Mouse (Mus musculus) neural tube, embryonic 11.5 days (tissue): ENCODE results near the gene Slc4a1. TPM values are rescaled to one million over a fixed set of nuclear protein-coding genes. Genes with fewer than 3 reads are reported as not detected.

ENCODE experiments used
- ATAC-seq: fragments of 200-750 bp; cut with Nextera tagmentation; 2 replicates; pipeline ENCODE4 v1.8.0; 2017; ENCODE audit warnings: moderate number of reproducible peaks, mild to moderate bottlenecking, moderate TSS enrichment, moderate library complexity; ENCODE audit not compliant: insufficient read depth, low FRiP score, low TSS enrichment
- DNase-seq: peaks from one replicate; pipeline ENCODE4 v3.0.0-alpha.2; 2015; ENCODE audit warnings: low spot score
- H3K27ac ChIP-seq: fragments of 300-500 bp; sonication (generic); 2 replicates; pipeline ENCODE4 v1.5.1; 2014; ENCODE audit warnings: low read depth, mild to moderate bottlenecking, low read length
- H3K27me3 ChIP-seq: fragments of 300-500 bp; sonication (generic); 2 replicates; pipeline ENCODE4 v1.6.1; 2014; ENCODE audit warnings: mild to moderate bottlenecking, low read length, mixed read lengths; ENCODE audit not compliant: control insufficient read depth, insufficient read depth
- H3K36me3 ChIP-seq: fragments of 300-500 bp; sonication (generic); 2 replicates; pipeline ENCODE4 v1.6.1; 2014; ENCODE audit warnings: mild to moderate bottlenecking, low read length, moderate library complexity, mixed read lengths; ENCODE audit not compliant: control insufficient read depth, insufficient read depth
- H3K4me1 ChIP-seq: fragments of 300-500 bp; sonication (generic); 2 replicates; pipeline ENCODE4 v1.6.1; 2014; ENCODE audit warnings: low read length, mixed read lengths; ENCODE audit not compliant: control insufficient read depth, insufficient read depth
- H3K4me2 ChIP-seq: fragments of 300-500 bp; sonication (generic); 2 replicates; pipeline ENCODE4 v1.6.1; 2014; ENCODE audit warnings: low read depth, mild to moderate bottlenecking, moderate library complexity
- H3K4me3 ChIP-seq: fragments of 300-500 bp; sonication (generic); 2 replicates; pipeline ENCODE4 v1.5.1; 2014; ENCODE audit warnings: low read depth, low read length
- H3K9ac ChIP-seq: fragments of 300-500 bp; sonication (generic); 2 replicates; pipeline ENCODE4 v1.6.1; 2014; ENCODE audit warnings: mild to moderate bottlenecking, low read length
- H3K9me3 ChIP-seq: fragments of 300-500 bp; sonication (generic); 2 replicates; pipeline ENCODE4 v1.6.1; 2016; ENCODE audit warnings: low read length; ENCODE audit not compliant: control insufficient read depth
- WGBS: fragments of 180-500 bp; shearing (Covaris S2); extraction: QIAGEN DNeasy Blood & Tissue Kit; methylation state at CpG from one replicate; pipeline ENCODE4 v1.1.7; 2014; 5-methylcytosine and 5-hydroxymethylcytosine counted together
- microRNA-seq: library from miRNA; unstranded; fragments of <30 nt; microRNA quantifications from one replicate; pipeline ENCODE4, GENCODE M21; 2016
- polyA plus RNA-seq: library from polyadenylated mRNA; unstranded; fragments of >200 nt; fragmentation: Nextera tagmentation; extraction: Ambion mirVana; gene quantifications from 2 replicates; pipeline ENCODE4 v1.2.1, GENCODE M21; 2014

Slc4a1 gene
- polyA plus RNA-seq, 1 experiment from 2014 or later, result 28.4 TPM

GRCm38 (mm10) chr11:102305359-102305758 is 60.6 kb downstream of the Slc4a1 start:
- peaks cover 12% of the 10 kb centered on the region for H3K36me3 ChIP-seq
- H3K9ac ChIP-seq, result no peak overlapping the region
- ATAC-seq (no peak), DNase-seq (no peak)
- no peak overlapping the region for H3K27ac ChIP-seq
- H3K27me3 ChIP-seq, result no peaks in the 10 kb centered on the region
- no peak overlapping the region for H3K4me3 ChIP-seq
- peaks cover 6% of the 10 kb centered on the region for H3K4me1 ChIP-seq
- 88% methylated on average over 3 of the region's 3 CpGs for WGBS
- no peaks in the 10 kb centered on the region for H3K9me3 ChIP-seq
- H3K4me2 ChIP-seq, result no peak overlapping the region

GRCm38 (mm10) chr11:102304141-102304540 is 61.9 kb downstream of the Slc4a1 start:
- Histone ChIP-seq H3K9me3 (no peaks in the 10 kb centered on the region), H3K27me3 (no peaks in the 10 kb centered on the region), H3K4me2 (no peak overlapping the region), H3K9ac (no peak overlapping the region), H3K4me3 (no peak overlapping the region), H3K27ac (no peak overlapping the region), H3K4me1 (no peaks in the 10 kb centered on the region), H3K36me3 (peaks cover 12% of the 10 kb centered on the region)
- ATAC-seq (no peak), DNase-seq (no peak)
- WGBS, result 48% methylated on average over 2 of the region's 2 CpGs

- ATAC-seq, result no peak
Observed at GRCm38 (mm10) chr11:102299839-102300238, 66.2 kb downstream of the Slc4a1 start.

More at GRCm38 (mm10) chr11:102299839-102300238, 66.2 kb downstream of the Slc4a1 start:
- Histone ChIP-seq H3K9me3 (no peaks in the 10 kb centered on the region), H3K36me3 (no peaks in the 10 kb centered on the region), H3K27me3 (no peaks in the 10 kb centered on the region), H3K27ac (no peak overlapping the region), H3K4me3 (no peak overlapping the region), H3K4me1 (peaks cover 5% of the 10 kb centered on the region; the same call in 1 of the 2 replicates), H3K4me2 (no peak overlapping the region), H3K9ac (no peak overlapping the region)
- WGBS, result 0% methylated on average over 1 of the region's 1 CpGs
- peak; percentile 76 for DNase-seq

Small RNAs within 50 kb of the gene (microRNA-seq; reads per million reads assigned to microRNA genes)
- gene Mir6930, result not detected

Other genes starting within 250 kb of the Slc4a1 start
- not detected in 2 replicates for gene Nags, start 220.7 kb downstream of the Slc4a1 start, polyA plus RNA-seq
- gene Tmem101, start 209.8 kb downstream of the Slc4a1 start, polyA plus RNA-seq, result 34.2 and 34.9 TPM in 2 replicates
- 74.2 and 81.9 TPM in 2 replicates for gene Lsm12, start 180.9 kb downstream of the Slc4a1 start, polyA plus RNA-seq
- 30.0 and 35.3 TPM in 2 replicates for gene G6pc3, start 176.6 kb downstream of the Slc4a1 start, polyA plus RNA-seq
- 41.1 and 42.7 TPM in 2 replicates for gene Hdac5, start 136.0 kb downstream of the Slc4a1 start, polyA plus RNA-seq
- 17.9 and 18.6 TPM in 2 replicates for gene BC030867, start 117.3 kb downstream of the Slc4a1 start, polyA plus RNA-seq
- gene Asb16, start 97.5 kb downstream of the Slc4a1 start, polyA plus RNA-seq, result not detected in 2 replicates
- gene Tmub2, start 81.3 kb downstream of the Slc4a1 start, polyA plus RNA-seq, result 61.7 and 64.5 TPM in 2 replicates
- 18.8 and 20.0 TPM in 2 replicates for gene Atxn7l3, start 69.6 kb downstream of the Slc4a1 start, polyA plus RNA-seq
- gene Ubtf, start 46.5 kb downstream of the Slc4a1 start, polyA plus RNA-seq, result 86.0 and 93.2 TPM in 2 replicates
- 46.7 and 51.5 TPM in 2 replicates for gene Rundc3a, start 27.2 kb upstream of the Slc4a1 start, polyA plus RNA-seq
- gene Slc25a39, start 41.7 kb upstream of the Slc4a1 start, polyA plus RNA-seq, result 174 and 184 TPM in 2 replicates
- gene Grn, start 64.1 kb upstream of the Slc4a1 start, polyA plus RNA-seq, result 54.2 and 54.8 TPM in 2 replicates
- 11.6 and 12.0 TPM in 2 replicates for gene Fam171a2, start 81.5 kb upstream of the Slc4a1 start, polyA plus RNA-seq
- 5.3 and 6.1 TPM in 2 replicates for gene Itga2b, start 103.9 kb upstream of the Slc4a1 start, polyA plus RNA-seq
- gene Gpatch8, start 190.2 kb upstream of the Slc4a1 start, polyA plus RNA-seq, result 45.4 and 46.1 TPM in 2 replicates
- gene Gm11627, start 213.3 kb upstream of the Slc4a1 start, polyA plus RNA-seq, result 7.1 and 9.9 TPM in 2 replicates
- gene Fzd2, start 238.2 kb upstream of the Slc4a1 start, polyA plus RNA-seq, result 37.3 and 40.4 TPM in 2 replicates